17 mouse cellular contexts compared by ENCODE assay signal in genomic region chr7:40275658-40276057, GRCm38 (mm10).
DNase-seq lines count a peak whose midpoint lies in the region; ATAC-seq and TF ChIP-seq lines count a peak whose summit lies in the region.
"Had no signal": no experiment of that assay in that cellular context is flagged by ENCODE, and none has a peak within 500 bp of the region (broad histone marks: within the 10 kb centered on the region; RNA-seq: fewer than 3 reads in every experiment).

No protein-coding gene starts in this region.

- H3K27ac ChIP-seq in forebrain, embryonic 10.5 days: peak overlapping the region; percentile 35; the same call in 1 of the 2 replicates
- H3K27ac ChIP-seq in forebrain, postnatal 0 days (ENCODE audit: low read depth, low read length): no peak overlapping the region
- no peak overlapping the region; the same call in 1 of the 2 replicates for H3K27ac ChIP-seq in embryonic facial prominence, embryonic 14.5 days (replicated peaks; ENCODE audit: low read depth, low read length)
- no peak overlapping the region for H3K27ac ChIP-seq in limb, embryonic 12.5 days
- H3K27ac ChIP-seq: embryonic facial prominence, embryonic 13.5 days; heart, embryonic 13.5 days; liver, embryonic 14.5 days had no signal

- no peak for DNase-seq in forebrain, embryonic 10.5 days (ENCODE audit: extremely low spot score, low spot score)
- no peak for DNase-seq in forebrain, postnatal 0 days
- peak; percentile 43 for DNase-seq in brain, embryonic 14.5 days (ENCODE audit: low read depth)
- DNase-seq in embryonic facial prominence, embryonic 14.5 days (ENCODE audit: low spot score): peak; percentile 75
- DNase-seq in thymus, postnatal 10 days (ENCODE audit: low spot score in 2 of 2): no peak
- no peak for DNase-seq in ovary, postnatal 14 days (ENCODE audit: low spot score)
- DNase-seq in gastrocnemius, postnatal 36 days: no peak
- DNase-seq: cerebellum, adult 11-12 months; gastrocnemius, postnatal 10 days; kidney, adult 2 months; lung, postnatal 10 days had no signal

- no peak overlapping the region for H3K9ac ChIP-seq in forebrain, postnatal 0 days
- H3K9ac ChIP-seq in embryonic facial prominence, embryonic 14.5 days (ENCODE audit: low read depth, low read length): no peak overlapping the region
- no peak overlapping the region for H3K9ac ChIP-seq in limb, embryonic 12.5 days (replicated peaks)
- H3K9ac ChIP-seq: embryonic facial prominence, embryonic 13.5 days; heart, embryonic 13.5 days; liver, embryonic 14.5 days had no signal

- no peak overlapping the region for H3K4me2 ChIP-seq in forebrain, postnatal 0 days (ENCODE audit: low read depth)
- H3K4me2 ChIP-seq in embryonic facial prominence, embryonic 14.5 days (ENCODE audit: low read depth, low read length): no peak overlapping the region
- H3K4me2 ChIP-seq in limb, embryonic 12.5 days: no peak overlapping the region
- H3K4me2 ChIP-seq: embryonic facial prominence, embryonic 13.5 days; heart, embryonic 13.5 days had no signal

- H3K27me3 ChIP-seq in forebrain, embryonic 10.5 days (ENCODE audit: poor library complexity, severe bottlenecking): no peaks in the 10 kb centered on the region
- no peaks in the 10 kb centered on the region for H3K27me3 ChIP-seq in forebrain, postnatal 0 days (ENCODE audit: insufficient read depth, low read length)
- no peaks in the 10 kb centered on the region for H3K27me3 ChIP-seq in embryonic facial prominence, embryonic 14.5 days (replicated peaks; ENCODE audit: control insufficient read depth, insufficient read depth, low read length)
- no peaks in the 10 kb centered on the region for H3K27me3 ChIP-seq in limb, embryonic 12.5 days
- H3K27me3 ChIP-seq: embryonic facial prominence, embryonic 13.5 days; heart, embryonic 13.5 days; Patski had no signal

- no peak for TF ChIP-seq CTCF in forebrain, postnatal 0 days (IDR thresholded peaks at IDR 0.05; ENCODE audit: low read depth)
- no peak for TF ChIP-seq CTCF in brain, embryonic 14.5 days (IDR thresholded peaks at IDR 0.05; ENCODE audit: borderline replicate concordance, extremely low read depth, insufficient read depth, insufficient read length)

- 25% methylated on average over 4 of the region's 4 CpGs for WGBS in forebrain, embryonic 10.5 days
- 18% methylated on average over 4 of the region's 4 CpGs for WGBS in forebrain, postnatal 0 days
- 6% methylated on average over 4 of the region's 4 CpGs for WGBS in embryonic facial prominence, embryonic 14.5 days
- WGBS in limb, embryonic 12.5 days: 44% methylated on average over 4 of the region's 4 CpGs

- H3K4me3 ChIP-seq in forebrain, embryonic 10.5 days: no peak overlapping the region
- no peak overlapping the region for H3K4me3 ChIP-seq in forebrain, postnatal 0 days (ENCODE audit: low read depth, low read length)
- H3K4me3 ChIP-seq in embryonic facial prominence, embryonic 14.5 days (ENCODE audit: low read depth, low read length): no peak overlapping the region
- H3K4me3 ChIP-seq in limb, embryonic 12.5 days (replicated peaks): no peak overlapping the region
- H3K4me3 ChIP-seq: embryonic facial prominence, embryonic 13.5 days; heart, embryonic 13.5 days had no signal

- TF ChIP-seq POLR2A in brain, embryonic 14.5 days (IDR thresholded peaks at IDR 0.05; ENCODE audit: borderline replicate concordance, extremely low read depth, insufficient read depth, insufficient read length, poor library complexity, severe bottlenecking): no peak

- H3K9me3 ChIP-seq in forebrain, embryonic 10.5 days: no peaks in the 10 kb centered on the region
- H3K9me3 ChIP-seq in forebrain, postnatal 0 days (ENCODE audit: low read length): no peaks in the 10 kb centered on the region
- H3K9me3 ChIP-seq in embryonic facial prominence, embryonic 14.5 days (ENCODE audit: control insufficient read depth, low read length): no peaks in the 10 kb centered on the region
- no peaks in the 10 kb centered on the region for H3K9me3 ChIP-seq in limb, embryonic 12.5 days
- H3K9me3 ChIP-seq: embryonic facial prominence, embryonic 13.5 days; heart, embryonic 13.5 days had no signal

- intact Hi-C loops in gastrocnemius, postnatal 36 days (cut with DNase I): no loop called here

- H3K4me1 ChIP-seq in forebrain, embryonic 10.5 days: peaks cover 15% of the 10 kb centered on the region
- H3K4me1 ChIP-seq in forebrain, postnatal 0 days (ENCODE audit: insufficient read depth): no peaks in the 10 kb centered on the region
- peaks cover 5% of the 10 kb centered on the region for H3K4me1 ChIP-seq in embryonic facial prominence, embryonic 14.5 days (ENCODE audit: control insufficient read depth, insufficient read depth, low read length)
- peaks cover 4% of the 10 kb centered on the region; the same call in 1 of the 2 replicates for H3K4me1 ChIP-seq in limb, embryonic 12.5 days (replicated peaks)
- H3K4me1 ChIP-seq: heart, embryonic 13.5 days had no signal

- no peaks in the 10 kb centered on the region for H3K36me3 ChIP-seq in forebrain, embryonic 10.5 days (replicated peaks)
- H3K36me3 ChIP-seq in forebrain, postnatal 0 days (ENCODE audit: insufficient read depth): no peaks in the 10 kb centered on the region
- H3K36me3 ChIP-seq in embryonic facial prominence, embryonic 14.5 days (ENCODE audit: control insufficient read depth, insufficient read depth, low read length): no peaks in the 10 kb centered on the region
- H3K36me3 ChIP-seq in limb, embryonic 12.5 days: no peaks in the 10 kb centered on the region
- H3K36me3 ChIP-seq: embryonic facial prominence, embryonic 13.5 days; heart, embryonic 13.5 days had no signal

- no peak for ATAC-seq in forebrain, postnatal 0 days
- peak; percentile 83; the same call in 1 of the 2 replicates for ATAC-seq in embryonic facial prominence, embryonic 14.5 days (ENCODE audit: low read depth)
- peak; percentile 78 for ATAC-seq in limb, embryonic 12.5 days (ENCODE audit: insufficient number of reproducible peaks, insufficient read depth, low FRiP score, low TSS enrichment, low read depth)
- ATAC-seq: forebrain, embryonic 14.5 days; Patski had no signal

Comparison
In these comparisons a context has a peak if more than half of its experiments do, and no peak if none do; other contexts are left out.
1. DNase-seq: peak in brain, embryonic 14.5 days (single experiment) and embryonic facial prominence, embryonic 14.5 days (single experiment); none in forebrain, embryonic 10.5 days (single experiment), forebrain, postnatal 0 days (single experiment), thymus, postnatal 10 days (0 of 2), ovary, postnatal 14 days (single experiment) and gastrocnemius, postnatal 36 days (0 of 2).